Mouse (Mus musculus) ovary, postnatal 14 days (tissue): Measurements from ENCODE around the gene Rgl1.

ENCODE experiments used
- DNase-seq: peaks from one replicate; pipeline ENCODE4 v3.0.0; 2022; ENCODE audit warnings: low spot score

Gene Rgl1

GRCm38 (mm10) chr1:152766032-152766772 lies at the start of gene Rgl1, which contains the start of gene Arpc5:
Rgl1 (minus strand) TSS chr1:152766351.
Arpc5 (plus strand) TSS chr1:152766542.
- DNase-seq, result peak; percentile 96

DNA sequence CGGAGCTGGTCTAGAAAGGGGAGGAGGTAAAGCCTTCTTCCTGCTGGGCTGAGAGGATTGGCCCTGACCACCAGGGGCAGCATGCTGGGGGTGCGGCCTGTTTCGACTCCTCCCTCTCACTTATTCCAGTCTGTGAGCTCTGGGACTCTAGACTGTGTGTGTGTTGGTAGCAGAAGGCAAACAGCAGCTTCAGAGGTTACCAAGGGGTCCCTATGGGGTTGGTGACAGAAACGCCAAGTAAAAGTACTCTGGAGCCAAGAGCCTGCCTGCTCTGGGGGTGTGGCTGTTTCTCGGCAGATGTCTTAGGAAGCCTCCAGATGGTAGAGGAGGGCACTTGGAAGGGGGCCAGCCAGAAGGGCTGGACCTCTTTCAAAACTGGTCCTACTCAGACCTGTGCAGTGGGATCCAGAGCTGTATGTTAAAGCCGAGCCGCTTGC lies 49.1 kb upstream of the Rgl1 start:
- peak; percentile 21 for DNase-seq

DNA sequence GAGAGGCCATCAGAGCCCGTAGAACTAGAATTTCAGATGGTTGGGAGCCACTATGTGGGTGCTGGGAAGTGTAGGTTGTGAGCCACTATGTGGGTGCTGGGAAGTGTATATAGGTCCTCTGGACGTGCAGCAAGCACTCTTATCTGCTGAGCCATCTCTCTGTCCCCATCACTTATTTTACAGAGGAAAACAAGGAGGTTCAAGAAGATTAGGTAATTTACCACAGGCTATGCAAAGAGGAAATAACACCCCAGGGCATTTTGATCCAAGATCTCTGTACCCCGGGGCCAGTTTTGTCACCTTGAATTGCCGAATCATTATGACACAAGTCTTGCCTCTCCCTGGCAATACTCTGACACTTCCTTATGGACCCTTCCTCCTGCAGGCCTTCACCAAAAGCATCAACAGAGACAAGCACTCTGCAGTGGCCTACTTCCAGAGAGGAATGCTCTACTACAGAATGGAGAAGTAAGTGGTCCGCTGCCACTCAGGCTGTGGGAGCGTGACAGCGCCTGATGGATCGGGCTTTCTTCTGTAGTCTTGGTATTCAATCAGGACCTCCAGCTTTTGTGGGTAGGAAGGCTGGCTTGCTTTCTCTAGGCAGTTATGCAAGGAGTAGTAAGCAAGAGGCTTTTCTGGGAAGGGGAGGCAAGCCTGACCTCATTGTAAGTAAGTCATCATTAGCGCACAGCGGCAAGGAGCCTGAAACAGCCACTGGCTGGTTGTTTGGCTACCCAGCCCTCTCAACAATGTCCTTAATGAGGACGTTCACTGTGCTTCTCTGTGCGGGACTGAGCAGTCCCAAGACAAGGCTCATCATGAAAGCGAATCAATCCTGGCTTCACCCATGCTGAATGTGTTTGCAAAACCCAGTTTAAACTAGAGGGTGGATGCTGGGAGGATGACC lies 44.6 kb upstream of the Rgl1 start:
- DNase-seq, result no peak

DNA sequence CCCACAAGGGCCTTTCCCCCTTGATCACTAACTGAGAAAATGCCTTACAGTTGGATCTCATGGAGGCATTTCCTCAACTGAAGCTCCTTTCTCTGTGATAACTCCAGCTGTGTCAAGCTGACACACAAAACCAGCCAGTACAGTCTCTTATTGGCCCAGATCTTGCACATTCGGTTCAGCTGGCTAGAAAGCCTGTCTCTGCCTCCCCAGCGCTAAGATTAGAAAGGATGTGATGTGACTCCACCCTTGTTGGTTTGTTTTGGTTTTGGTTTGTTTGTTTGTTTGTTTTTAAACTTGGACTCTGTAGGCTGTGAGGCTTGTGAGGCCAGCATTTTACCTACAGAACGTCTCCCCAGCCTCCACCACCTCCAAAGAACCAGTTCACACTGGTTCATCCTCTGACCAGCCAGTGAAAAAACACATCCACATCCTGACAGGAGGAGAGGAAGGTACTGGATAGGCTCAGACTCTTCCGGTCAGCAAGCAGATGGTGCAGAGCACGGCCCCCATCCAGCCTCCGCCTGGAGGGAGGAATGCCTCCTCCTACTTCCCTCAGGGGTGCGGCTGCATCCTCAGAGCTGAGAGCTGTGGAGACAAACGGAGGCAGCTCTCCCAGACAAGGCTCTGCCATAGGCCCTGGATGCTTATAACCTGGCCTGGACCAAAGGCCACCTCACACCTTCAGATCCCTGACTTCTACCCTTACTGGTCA lies 43.5 kb upstream of the Rgl1 start:
- no peak for DNase-seq

DNA sequence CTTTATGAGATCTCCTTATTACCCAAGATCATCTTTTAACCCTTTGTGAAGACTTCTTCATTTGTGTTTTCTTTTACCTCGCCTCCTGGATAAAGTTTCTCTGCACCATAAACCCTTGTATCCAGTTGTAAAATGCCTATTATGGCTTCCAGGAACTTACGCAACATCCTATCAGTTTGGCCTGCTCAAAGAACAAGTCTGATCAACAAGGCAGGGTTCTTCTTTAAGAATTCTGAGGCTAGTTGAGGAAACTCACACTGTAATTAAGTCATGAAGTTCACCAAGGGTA lies 42.2 kb upstream of the Rgl1 start:
- no peak for DNase-seq

- no peak for DNase-seq
Observed at GRCm38 (mm10) chr1:152807619-152808391, 41.7 kb upstream of the Rgl1 start.

GRCm38 (mm10) chr1:152804907-152805306 lies 38.8 kb upstream of the Rgl1 start:
- DNase-seq, result no peak

GRCm38 (mm10) chr1:152800633-152801176 lies 34.6 kb upstream of the Rgl1 start:
- DNase-seq, result no peak

DNA sequence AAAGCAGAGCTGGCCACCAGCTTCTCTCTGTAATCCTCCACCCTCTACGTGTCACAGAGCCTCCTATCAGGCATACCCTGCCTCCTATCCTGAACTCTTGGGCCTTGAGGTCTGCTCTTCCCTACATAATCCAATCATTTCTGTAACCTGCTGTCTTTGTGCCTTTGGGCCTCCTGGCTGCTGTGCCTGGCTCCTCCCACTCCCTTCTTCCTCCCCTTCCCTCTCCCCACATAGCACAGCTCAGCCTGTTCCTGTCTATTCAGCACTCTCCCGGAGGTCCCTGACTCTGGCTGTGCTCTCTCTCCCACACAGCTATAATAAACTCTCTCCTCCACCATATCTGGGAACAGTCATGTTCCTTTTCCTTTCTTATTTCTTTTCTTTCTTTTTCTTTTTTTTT lies 33.7 kb upstream of the Rgl1 start, which contains the start of gene Ncf2:
Ncf2 (plus strand) TSS at position 298 of the 400 bp plus-strand sequence.
- no peak for DNase-seq

- no peak for DNase-seq
Observed at GRCm38 (mm10) chr1:152798125-152798524, 32.0 kb upstream of the Rgl1 start.

DNA sequence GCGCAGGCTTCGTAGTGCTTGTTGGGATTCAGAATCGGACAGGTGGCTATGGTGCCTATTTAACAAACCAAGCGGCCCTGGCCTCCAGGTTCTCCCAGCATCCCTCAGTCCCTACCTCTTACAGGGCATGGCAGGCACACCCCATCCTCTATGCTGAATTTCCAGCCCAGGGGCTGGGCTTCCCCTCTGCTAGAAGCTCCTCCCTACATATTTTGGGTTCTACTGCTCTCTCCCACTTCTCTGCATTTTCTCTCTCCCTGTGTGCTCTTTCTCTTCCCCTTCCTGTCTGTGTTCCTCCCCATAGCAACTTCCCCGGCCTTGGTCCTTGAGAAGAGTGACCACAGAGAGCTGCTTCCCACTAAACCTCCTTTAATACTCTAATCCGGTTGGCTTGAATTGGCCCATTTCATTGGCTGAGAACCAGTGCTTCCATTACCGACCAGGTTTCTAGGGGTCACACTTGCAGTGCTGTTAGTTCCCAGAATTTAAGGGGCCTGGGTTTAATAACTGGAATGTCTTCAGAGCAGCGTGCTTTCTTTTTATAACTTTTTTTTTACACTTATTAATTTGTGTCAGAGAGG lies 30.6 kb upstream of the Rgl1 start:
- no peak for DNase-seq

- no peak for DNase-seq
Observed at GRCm38 (mm10) chr1:152795688-152796255, 29.6 kb upstream of the Rgl1 start.

DNA sequence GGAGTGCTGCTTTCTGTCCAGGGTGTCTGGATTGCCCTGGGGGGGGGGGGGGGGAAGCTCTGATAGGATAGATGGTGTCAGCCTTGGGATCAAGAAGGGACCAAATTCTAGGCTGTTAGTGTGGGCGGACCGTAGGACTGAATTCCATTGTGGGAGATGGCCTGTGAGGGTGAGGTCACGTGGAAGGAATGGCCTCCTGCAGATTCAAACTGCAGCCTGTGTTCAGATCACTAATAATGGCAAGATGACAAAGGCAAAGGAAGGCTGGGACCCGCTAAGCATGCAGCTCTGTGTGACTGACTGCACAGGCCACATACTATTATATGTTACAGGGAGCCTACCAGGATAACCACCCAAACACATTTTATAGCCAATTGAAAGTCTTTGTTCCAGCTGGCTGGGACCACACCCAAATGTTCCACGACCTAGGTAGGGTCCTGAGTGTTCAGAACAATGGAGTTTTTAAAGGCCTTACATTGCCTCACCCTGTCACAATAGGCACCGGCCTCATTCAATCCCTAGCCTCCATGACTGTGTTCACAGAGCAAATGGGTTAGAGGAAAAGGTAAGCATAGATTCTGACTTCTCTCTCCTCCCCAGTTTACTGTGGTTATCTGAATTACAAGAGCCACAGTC lies 27.5 kb upstream of the Rgl1 start:
- DNase-seq, result no peak

GRCm38 (mm10) chr1:152792736-152793494 lies 26.8 kb upstream of the Rgl1 start:
- no peak for DNase-seq

DNA sequence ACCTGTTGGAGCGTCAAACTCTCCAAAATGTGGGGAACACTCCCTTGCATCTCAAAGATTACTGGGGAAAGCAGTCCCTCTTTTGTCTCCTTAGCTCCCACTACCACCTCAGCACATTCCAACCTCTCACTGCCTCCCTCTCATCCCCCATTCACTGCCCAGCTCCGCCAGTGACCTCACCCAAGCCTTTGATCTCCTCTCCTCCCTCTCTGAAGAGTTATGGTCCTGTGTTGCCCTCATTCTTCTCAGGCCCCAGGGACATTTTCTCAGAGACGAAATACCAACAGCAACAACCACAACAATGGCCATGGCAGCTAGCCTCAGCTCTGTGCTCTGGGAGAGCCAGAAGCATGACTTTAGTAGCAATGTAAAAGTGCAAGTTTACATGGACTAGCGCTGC lies 25.1 kb upstream of the Rgl1 start:
- DNase-seq, result no peak

GRCm38 (mm10) chr1:152790821-152791220 lies 24.7 kb upstream of the Rgl1 start:
- DNase-seq, result no peak

- peak; percentile 47 for DNase-seq
Observed at GRCm38 (mm10) chr1:152790254-152790653, 24.1 kb upstream of the Rgl1 start.

GRCm38 (mm10) chr1:152788121-152788660 lies 22.0 kb upstream of the Rgl1 start:
- DNase-seq, result no peak

- no peak for DNase-seq
Observed at GRCm38 (mm10) chr1:152786953-152787352, 20.8 kb upstream of the Rgl1 start.
